Mouse (Mus musculus) olfactory bulb, adult 2 months (tissue): ENCODE data around the gene Clptm1. TPM values are rescaled to one million over a fixed set of nuclear protein-coding genes. Genes with fewer than 3 reads are reported as not detected.
A peak's percentile ranks its signal among the peaks of the same experiment; 100 is the strongest.

ENCODE experiments used
- H3K27ac ChIP-seq: fragments of 200-500 bp; 2 replicates; pipeline ENCODE4 v1.5.1; 2012; ENCODE audit warnings: low read depth, low read length; ENCODE audit not compliant: insufficient read depth
- H3K4me1 ChIP-seq: fragments of 200-500 bp; 2 replicates; pipeline ENCODE4 v1.6.1; 2012; ENCODE audit warnings: low read length; ENCODE audit not compliant: control insufficient read depth, insufficient read depth
- H3K4me3 ChIP-seq: fragments of 200-500 bp; 2 replicates; pipeline ENCODE4 v1.5.1; 2012; ENCODE audit warnings: mild to moderate bottlenecking, low read depth, low read length, moderate library complexity; ENCODE audit not compliant: insufficient read depth
- CTCF ChIP-seq: fragments of 200-500 bp; IDR thresholded peaks from 2 replicates; pipeline ENCODE4 v1.5.1; 2012; ENCODE audit warnings: low read depth, mild to moderate bottlenecking, low read length, moderate library complexity; ENCODE audit not compliant: insufficient read depth
- POLR2A ChIP-seq: fragments of 200-500 bp; IDR thresholded peaks from 2 replicates; pipeline ENCODE4 v1.6.1; 2012; ENCODE audit warnings: mild to moderate bottlenecking, low read depth, low read length, moderate library complexity; ENCODE audit not compliant: insufficient read depth
- WGBS: fragments of 180-500 bp; shearing (Covaris S2); methylation state at CpG from one replicate; pipeline ENCODE4 v1.1.7; 2018; 5-methylcytosine and 5-hydroxymethylcytosine counted together
- polyA plus RNA-seq: library from polyadenylated mRNA; stranded (reverse); fragments of >200 nt; gene quantifications from 2 replicates; pipeline ENCODE4 v1.2.4, GENCODE M21; 2012; ENCODE audit warnings: low replicate concordance; ENCODE audit not compliant: missing spikeins, insufficient read depth, insufficient read length

Gene Clptm1
- polyA plus RNA-seq, 1 experiment = not detected

GRCm38 (mm10) chr7:19635074-19635827 lies 29.6 kb downstream of the Clptm1 start:
- Histone ChIP-seq H3K4me3 (no peak overlapping the region), H3K4me1 (no peaks in the 10 kb centered on the region), H3K27ac (no peak overlapping the region)
- TF ChIP-seq POLR2A (no peak), CTCF (no peak)
- WGBS = 88% methylated on average over 11 of the region's 11 CpGs

- H3K4me1 ChIP-seq = peaks cover 2% of the 10 kb centered on the region; the same call in 1 of the 2 replicates
- H3K27ac ChIP-seq = no peak overlapping the region
- WGBS = 92% methylated on average over 2 of the region's 2 CpGs
- no peak for TF ChIP-seq POLR2A
- no peak for TF ChIP-seq CTCF
- no peak overlapping the region for H3K4me3 ChIP-seq
Observed at GRCm38 (mm10) chr7:19634591-19634990, 30.2 kb downstream of the Clptm1 start.

- WGBS = 94% methylated on average over 15 of the region's 15 CpGs
- TF ChIP-seq POLR2A (no peak), CTCF (no peak)
- Histone ChIP-seq H3K4me3 (no peak overlapping the region), H3K27ac (no peak overlapping the region), H3K4me1 (peaks cover 4% of the 10 kb centered on the region; the same call in 1 of the 2 replicates)
Observed at GRCm38 (mm10) chr7:19633855-19634254, 31.0 kb downstream of the Clptm1 start.

- Histone ChIP-seq H3K4me3 (no peak overlapping the region), H3K4me1 (peaks cover 8% of the 10 kb centered on the region), H3K27ac (no peak overlapping the region)
- TF ChIP-seq CTCF (no peak), POLR2A (no peak)
- 92% methylated on average over 17 of the region's 17 CpGs for WGBS
Observed at GRCm38 (mm10) chr7:19633197-19633596, 31.6 kb downstream of the Clptm1 start.

GRCm38 (mm10) chr7:19632720-19633119 lies 32.1 kb downstream of the Clptm1 start:
- H3K4me3 ChIP-seq = no peak overlapping the region
- H3K27ac ChIP-seq = no peak overlapping the region
- TF ChIP-seq CTCF = no peak
- no peak for TF ChIP-seq POLR2A

GRCm38 (mm10) chr7:19632275-19632674 lies 32.6 kb downstream of the Clptm1 start:
- no peak overlapping the region for H3K4me3 ChIP-seq
- no peak for TF ChIP-seq POLR2A
- peaks cover 10% of the 10 kb centered on the region for H3K4me1 ChIP-seq
- no peak overlapping the region for H3K27ac ChIP-seq

More at GRCm38 (mm10) chr7:19632720-19633119, 32.1 kb downstream of the Clptm1 start:
- peaks cover 10% of the 10 kb centered on the region for H3K4me1 ChIP-seq

- TF ChIP-seq POLR2A (no peak), CTCF (no peak)
- Histone ChIP-seq H3K4me3 (peak within 1 kb of the TSS; percentile 72), H3K27ac (no peak within 1 kb of the TSS), H3K4me1 (peaks cover 10% of the 10 kb centered on the region)
- whole genome bisulfite sequencing = 2% methylated on average over 36 of the region's 41 CpGs
Observed at GRCm38 (mm10) chr7:19629361-19629734, 35.5 kb downstream of the Clptm1 start, which contains the start of gene Relb. TSS of gene Relb (minus strand) at chr7:19629438.

GRCm38 (mm10) chr7:19628536-19629360 lies 36.1 kb downstream of the Clptm1 start:
- Histone ChIP-seq H3K4me1 (peaks cover 10% of the 10 kb centered on the region), H3K27ac (no peak overlapping the region), H3K4me3 (peak overlapping the region; percentile 72)
- no peak for TF ChIP-seq POLR2A
- TF ChIP-seq CTCF = no peak
- WGBS = 2% methylated on average over 57 of the region's 57 CpGs

GRCm38 (mm10) chr7:19628192-19628535 lies 36.7 kb downstream of the Clptm1 start:
- H3K4me3 ChIP-seq = peak overlapping the region; percentile 72
- WGBS = 17% methylated on average over 17 of the region's 17 CpGs
- no peak for TF ChIP-seq CTCF
- TF ChIP-seq POLR2A = no peak
- no peak overlapping the region for H3K27ac ChIP-seq
- peaks cover 10% of the 10 kb centered on the region for H3K4me1 ChIP-seq
